Mouse (Mus musculus): ENCODE results near the gene Osbpl10.
"Not testable (repeated sequence)": the region's sequence is repeated elsewhere in the genome, so short reads cannot be mapped to it uniquely, and the experiment has no call there.

The Osbpl10 gene

DNA sequence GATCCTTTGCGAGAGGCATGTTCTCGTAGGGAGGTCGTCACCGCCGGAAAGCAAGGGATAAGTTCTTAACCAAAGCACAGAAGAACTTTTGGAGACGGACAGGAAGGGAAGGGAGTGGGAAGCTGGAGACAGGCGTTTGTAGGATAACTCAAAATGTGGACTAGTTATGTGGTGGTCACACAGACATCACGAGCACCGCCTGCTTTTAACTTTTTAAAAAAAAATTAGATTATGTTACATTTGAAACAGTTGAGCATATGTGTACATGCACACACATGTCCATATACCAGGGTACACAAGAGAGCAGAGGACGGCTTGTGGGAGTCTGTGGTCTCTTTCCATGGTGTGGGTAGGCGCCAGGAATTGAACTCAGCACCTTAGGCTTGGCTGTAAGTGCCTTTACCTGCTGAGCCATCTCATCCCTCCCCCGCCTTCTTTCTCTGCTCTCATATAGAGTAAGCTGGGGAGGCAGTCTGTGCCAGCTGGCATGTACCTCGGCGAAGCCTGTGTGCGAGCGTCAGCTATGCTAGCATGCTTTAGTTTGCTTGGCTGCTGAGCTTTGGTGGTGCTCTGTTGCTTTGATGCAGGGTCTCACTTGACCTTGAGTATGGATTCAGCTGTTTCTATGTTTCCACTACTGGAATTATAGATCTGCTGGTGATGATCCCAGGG is 4.5 kb downstream of the Osbpl10 start, which contains the start of gene Rps27rt:
TSS of gene Rps27rt (minus strand) at position 51 of the 672 bp plus-strand sequence.
- no peak for DNase-seq (ENCODE audit: low spot score)

DNA sequence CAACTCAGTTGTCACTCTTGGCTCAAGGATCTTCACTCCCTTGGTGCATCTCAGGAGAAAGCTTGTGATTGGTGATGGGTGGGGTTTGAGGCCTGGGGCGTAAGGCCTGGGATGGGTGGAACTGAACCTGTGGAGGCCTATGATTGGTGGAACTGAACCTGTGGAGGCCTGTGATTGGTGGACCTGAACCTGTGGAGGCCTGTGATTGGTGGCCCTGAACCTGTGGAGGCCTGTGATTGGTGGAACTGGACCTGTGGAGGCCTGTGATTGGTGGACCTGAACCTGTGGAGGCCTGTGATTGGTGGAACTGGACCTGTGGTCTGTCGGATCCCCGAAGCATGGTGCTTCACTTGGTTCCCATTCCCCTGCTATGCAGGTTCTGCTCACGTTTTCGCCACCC is 7.4 kb downstream of the Osbpl10 start:
- no peak for DNase-seq (ENCODE audit: low spot score)

DNA sequence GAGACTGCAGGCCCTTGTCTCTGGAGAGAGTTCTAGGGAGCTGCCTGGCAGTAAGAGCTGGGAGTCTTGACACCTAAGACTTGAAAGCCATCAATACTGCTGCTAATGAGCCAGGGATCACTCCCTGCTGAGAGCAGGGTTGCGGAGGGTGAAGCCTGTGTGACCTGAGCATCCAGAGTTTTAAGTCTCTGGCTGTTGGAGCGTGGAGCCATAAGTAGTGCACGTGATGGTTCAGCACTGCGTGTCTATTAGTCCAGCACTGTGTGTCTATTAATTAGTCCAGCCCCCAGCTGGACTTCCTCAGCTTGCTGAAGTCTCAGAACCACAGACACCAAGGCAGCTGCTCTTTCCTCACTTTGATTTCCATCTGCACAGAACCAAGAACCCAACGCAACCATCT is 8.0 kb downstream of the Osbpl10 start:
- DNase-seq (ENCODE audit: low spot score), result no peak

DNA sequence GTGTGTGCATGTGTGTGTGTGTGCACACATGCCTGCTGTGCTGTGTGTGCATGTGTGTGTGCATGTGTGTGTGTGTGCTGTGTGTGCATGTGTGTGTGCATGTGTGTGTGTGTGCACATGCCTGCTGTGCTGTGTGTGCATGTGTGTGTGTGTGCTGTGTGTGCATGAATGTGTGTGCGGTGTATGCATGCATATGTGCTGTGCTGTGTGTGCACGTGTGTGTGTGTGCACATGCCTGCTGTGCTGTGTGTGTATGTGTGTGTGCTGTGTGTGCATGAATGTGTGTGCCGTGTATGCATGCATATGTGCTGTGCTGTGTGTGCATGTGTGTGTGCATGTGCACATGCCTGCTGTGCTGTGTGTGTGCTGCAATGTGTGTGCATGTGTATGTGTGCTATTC is 9.7 kb downstream of the Osbpl10 start:
- DNase-seq (ENCODE audit: low spot score), result no peak

DNA sequence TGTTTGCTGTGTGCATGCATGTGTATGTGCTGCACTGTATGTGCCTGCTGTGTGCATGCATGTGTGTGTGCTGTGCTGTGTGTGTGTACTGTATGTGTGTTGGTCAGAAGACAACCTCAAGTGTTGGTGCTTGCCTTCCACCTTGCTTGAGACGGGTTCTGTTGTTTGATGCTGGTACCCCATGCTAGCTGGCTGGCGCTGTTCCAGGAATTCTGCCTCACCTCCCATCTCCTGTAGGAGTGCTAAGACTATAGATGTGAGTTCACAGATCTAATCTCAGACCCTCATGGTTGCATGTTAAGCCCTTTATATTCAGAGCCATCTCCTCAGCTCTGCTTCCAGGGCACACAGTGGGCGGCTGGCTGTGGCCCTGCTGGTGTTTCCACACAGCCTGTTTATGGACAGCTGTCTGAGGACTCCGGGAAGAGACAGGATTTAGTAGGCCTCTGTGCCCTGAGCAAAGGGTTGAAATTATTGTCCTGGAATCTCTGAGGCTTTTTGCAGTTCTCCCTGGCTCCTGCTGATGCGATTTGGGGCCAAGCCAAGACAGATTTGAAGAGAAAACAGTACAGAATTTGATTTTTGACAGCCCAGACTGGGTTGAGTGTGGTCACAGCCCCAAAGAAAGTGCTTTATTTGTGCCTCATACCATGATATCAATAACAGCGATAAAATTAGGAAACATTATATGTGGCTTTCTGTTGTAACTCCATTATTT is 10.4 kb downstream of the Osbpl10 start:
- no peak for DNase-seq (ENCODE audit: low spot score)

DNA sequence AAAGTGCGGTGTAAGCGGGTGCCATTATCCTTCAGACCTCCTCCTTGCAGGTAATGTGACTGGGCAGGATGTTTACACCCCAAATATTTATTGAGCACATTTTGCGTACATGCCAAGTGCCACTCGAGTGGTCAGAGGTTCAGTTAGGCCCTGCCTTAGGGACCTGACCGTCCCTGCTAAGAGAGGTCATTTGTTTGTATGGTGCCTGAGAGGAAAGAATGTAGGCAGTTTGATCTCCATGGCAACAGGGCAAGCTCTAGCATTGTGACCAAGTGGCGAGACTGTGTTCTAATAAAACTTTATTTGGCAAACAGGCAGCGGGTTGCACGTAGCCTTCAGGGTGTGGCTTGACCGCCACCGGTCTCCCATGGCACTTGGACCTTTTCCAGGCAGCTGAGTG is 12.1 kb downstream of the Osbpl10 start:
- no peak for DNase-seq (ENCODE audit: low spot score)

DNA sequence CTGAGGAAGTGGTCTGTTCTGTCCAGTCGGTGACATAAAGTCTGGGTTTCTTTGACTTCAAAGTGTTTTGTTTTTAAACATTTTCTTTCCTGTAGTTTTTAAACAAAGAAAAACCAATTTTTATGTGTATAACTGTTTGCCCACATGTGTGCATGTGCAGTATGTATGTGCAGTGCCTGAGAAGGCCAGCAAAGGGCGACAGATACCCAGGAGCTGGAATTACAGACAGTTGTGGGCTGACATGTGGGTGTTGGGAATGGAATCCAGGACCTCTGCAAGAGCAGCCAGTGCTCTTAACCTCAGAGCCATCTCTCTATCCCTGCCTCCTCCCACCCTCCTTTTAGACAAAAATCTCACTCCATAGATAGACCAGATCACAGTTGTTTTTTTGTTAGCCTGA is 14.2 kb downstream of the Osbpl10 start:
- DNase-seq (ENCODE audit: low spot score), result no peak

DNA sequence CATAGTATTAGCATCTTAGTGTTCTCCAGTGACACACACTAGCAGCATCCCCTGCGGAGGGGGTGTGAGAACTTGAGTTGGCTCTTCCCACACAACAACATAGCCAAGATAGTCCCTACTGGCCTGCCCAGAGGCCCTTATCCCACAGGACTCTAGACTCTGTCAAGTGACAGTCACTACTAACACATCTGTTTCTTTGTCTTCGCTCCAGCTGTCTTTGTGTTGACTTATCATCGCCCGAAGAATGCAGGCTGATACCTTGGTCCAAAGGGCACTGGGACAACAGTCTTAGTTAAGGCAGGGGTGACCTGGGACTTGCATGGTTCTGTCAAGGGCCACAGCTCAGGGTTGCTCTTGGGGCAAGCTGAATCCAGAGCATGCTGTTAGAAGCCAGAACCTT is 16.9 kb downstream of the Osbpl10 start:
- no peak for DNase-seq (ENCODE audit: low spot score)

DNA sequence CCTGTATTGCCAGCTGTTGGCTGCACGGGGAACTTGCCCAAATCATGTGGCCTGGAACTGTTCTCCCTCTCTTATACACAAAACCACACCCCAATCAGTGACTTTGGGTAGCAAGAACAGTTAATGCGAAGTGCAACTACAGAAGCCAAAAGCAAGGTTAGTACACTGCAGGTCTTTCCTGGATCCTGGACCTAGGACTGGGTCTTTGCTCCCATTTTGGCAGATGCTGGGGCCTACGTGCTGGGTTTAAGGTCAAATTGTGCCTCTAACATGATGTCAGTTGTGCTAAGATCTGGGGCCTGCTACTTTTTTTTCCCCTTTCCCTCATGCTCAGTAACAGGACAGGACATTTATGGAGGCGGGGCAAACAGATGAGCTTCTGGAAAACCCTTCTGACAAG is 17.3 kb downstream of the Osbpl10 start:
- DNase-seq (ENCODE audit: low spot score), result no peak

DNA sequence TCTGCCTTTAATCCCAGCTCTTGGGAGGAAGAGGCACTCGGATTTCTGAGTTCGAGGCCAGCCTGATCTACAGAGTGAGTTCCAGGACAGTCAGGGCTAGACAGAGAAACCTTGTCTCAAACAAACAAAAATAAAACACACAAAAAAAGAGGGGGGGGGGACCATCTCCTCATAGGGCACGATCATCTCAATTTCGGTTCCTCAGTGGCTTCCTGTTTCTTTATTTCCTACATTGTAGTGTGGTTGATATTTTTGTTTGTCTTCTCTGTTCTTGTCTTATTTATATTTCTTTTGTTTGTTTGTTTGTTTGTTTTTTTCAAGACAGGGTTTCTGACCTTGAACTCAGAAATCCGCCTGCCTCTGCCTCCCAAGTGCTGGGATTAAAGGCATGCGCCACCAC is 18.1 kb downstream of the Osbpl10 start:
- DNase-seq (ENCODE audit: low spot score), result no peak

DNA sequence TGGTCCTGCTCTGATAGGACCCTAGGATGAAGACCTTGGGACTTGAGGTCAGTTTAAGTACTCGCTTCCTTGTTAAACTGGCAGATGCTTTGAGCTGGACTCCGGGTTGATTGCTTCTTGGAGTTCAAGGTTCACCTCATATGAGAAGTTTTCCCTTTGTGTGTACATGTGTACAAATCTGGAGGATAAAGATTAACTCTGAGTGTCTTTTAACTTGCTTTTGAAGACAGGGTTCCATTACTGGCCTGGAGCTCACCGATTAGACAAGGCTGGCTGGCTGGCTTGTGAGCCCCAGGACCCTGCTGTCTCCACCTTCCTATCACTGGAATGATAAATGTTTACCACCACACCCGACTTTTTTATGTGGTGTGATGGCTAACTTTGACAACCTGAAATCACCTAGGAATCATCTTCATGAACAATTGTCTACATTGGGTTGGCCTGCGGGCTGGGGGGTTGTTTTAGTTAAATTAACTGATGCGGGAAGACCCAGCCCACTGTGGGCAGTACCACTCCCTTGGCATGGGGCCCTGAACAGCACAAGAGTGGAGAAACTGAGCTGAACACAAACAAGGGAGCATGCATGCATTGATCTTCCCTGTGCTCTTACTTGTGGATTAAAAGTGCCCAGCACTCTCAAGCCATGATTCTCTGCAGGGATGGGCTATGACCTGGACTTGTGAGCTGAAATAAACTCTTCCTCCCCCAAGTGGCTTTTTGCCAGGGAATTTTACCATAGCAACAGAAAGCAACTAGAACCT is 20.8 kb downstream of the Osbpl10 start:
- DNase-seq (ENCODE audit: low spot score), result no peak

DNA sequence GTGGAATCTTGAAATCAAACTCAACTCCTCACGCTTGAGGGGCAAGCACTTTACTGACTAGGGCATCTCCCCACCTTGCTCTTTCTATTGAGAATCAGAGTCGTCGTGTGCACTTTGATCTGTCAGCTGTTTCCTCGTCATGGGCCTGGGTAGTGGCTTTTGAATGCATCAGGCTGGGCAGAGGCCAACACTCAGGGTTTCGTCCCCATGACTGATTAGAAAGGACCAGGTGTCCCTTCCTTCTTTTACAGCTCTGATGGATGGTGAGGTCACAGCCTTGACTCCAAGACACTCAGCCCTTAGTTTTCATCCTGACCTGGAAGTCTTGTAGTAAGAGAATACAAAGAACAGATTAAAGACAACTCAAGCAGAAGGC is 21.4 kb downstream of the Osbpl10 start:
- DNase-seq (ENCODE audit: low spot score), result no peak

DNA sequence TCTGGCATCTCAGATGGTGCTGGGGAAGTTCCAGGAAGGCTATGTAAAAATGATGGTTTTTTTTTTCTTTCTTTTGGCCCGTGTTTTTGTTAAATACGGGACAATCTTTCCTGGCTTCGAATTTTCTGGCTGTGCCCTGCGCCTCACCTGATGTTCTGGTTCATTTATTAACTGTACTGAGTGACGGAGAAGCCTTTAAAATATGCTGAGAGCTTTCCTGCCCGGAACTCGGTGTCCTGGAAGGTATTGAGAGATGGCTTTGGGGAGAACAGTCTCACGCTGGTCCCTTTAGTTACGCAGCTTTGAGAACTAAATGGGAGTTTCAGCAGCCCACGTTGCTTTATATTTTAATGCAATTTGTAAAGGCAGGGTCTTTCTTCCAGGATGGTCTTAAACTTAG is 27.1 kb downstream of the Osbpl10 start:
- no peak for DNase-seq (ENCODE audit: low spot score)

DNA sequence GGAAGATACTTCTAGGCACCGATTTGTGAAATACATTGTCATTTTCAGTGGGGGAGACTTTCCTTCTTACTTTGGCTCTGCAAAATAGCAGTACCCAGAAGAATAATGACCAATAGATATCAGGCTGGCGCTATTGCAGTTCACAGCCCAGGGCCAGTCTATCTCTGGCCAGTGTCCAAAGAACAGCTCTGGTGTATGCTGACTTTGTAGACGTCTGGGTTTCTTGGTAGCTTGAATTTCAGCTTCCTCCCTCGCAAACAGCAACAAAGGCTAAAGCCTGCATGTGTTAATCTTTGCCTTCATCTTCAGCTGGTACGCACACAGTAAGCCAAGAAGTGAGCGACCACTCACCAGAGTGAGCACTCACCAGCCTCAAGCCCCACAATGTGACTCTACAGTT is 29.4 kb downstream of the Osbpl10 start:
- DNase-seq (ENCODE audit: low spot score), result no peak

DNA sequence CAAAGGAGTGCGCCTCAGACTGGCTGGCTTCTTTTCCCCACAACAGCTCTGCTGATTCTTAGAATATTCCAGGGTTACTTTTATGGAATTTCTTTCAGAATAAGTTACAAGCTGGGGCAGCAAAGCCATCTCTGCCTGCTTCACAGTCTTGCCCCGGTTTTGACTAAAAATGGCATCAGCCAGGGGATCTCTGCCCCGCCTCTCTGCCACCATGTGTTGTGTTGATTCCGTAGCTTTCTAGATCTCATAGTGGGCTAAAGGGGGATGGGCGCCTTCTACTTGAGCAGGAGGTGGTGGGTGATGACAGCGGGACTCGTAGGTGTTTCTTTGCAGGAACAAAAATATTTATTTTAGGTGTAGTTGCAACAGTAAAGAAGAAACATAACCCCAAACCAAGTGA is 29.8 kb downstream of the Osbpl10 start:
- DNase-seq (ENCODE audit: low spot score), result no peak

DNA sequence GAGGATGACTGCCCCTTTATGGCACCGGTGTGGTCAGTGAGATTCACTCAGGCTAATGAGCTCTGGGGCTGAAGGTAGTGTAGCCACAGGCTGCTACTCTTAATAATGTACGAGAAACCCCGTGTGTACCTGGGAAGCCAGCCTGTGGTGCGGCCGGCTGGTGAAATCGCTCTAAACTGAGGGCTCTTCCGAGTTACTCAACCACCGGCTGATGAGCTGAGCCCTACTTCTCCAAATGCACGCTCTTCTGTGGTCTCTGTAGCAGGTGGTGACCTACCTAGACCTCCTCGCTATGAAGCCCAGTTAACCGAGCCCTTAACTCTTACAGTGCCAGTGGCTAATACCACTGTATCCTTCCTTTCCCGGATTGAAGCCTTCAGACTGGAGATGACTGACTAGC is 34.0 kb downstream of the Osbpl10 start:
- DNase-seq (ENCODE audit: low spot score), result no peak

DNA sequence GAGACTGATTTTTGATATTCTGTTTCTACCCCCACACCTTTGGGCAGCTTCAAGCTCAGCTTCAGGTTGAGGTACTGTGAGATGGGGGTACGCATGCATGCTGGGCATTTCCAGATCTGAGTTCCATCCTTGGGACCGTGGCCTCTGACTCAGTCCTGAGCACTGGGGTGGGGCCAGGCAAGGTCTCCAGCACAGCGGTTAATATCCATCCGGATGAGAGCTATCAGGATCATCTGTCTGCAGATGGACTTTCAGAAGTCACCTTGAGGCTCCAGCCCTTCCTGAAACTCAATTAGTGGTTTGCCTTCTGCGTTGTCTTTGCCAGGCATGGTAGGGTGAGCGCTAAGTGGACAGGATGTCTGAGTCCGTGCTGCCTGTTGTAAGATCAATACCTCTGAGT is 41.8 kb downstream of the Osbpl10 start:
- no peak for DNase-seq (ENCODE audit: low spot score)

DNA sequence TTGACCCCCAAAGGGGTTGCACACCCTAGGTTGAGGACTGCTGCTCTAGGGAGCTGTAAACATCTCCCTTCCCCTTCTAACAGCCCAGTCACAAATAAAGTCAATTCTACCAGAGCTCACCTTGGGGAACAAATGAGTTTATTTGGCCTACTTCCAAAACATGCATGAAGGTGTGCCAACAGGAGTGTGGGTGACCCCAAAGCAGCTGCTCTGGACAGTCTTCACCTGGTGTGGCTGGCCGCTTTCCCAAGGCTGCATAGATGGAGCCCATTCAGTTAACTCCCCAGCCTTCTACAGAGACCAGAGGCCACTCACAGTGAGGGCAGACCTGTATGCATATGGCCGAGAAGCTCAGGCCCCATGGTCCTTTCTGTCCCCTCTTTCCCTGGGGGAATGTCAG is 43.0 kb downstream of the Osbpl10 start:
- DNase-seq (ENCODE audit: low spot score), result no peak

DNA sequence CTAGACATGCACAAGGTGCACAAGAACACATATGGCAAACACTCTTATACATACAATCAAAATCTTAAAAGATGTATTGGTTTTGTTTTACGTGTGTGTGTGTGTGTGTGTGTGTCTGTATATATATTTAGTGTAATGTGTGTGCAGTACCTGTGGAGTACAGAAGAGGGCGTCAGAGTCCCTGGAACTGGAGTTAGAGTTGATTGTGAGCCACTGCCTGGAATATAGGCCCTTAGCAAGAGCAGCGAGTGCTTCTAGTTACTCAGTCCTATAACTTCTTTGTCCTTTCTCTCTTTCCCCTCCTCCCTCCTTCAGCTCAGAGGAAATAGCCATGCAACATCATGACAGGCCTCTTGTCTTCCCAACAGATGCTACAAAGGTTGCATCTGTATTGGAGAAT is 44.8 kb downstream of the Osbpl10 start:
- DNase-seq (ENCODE audit: low spot score), result no peak

DNA sequence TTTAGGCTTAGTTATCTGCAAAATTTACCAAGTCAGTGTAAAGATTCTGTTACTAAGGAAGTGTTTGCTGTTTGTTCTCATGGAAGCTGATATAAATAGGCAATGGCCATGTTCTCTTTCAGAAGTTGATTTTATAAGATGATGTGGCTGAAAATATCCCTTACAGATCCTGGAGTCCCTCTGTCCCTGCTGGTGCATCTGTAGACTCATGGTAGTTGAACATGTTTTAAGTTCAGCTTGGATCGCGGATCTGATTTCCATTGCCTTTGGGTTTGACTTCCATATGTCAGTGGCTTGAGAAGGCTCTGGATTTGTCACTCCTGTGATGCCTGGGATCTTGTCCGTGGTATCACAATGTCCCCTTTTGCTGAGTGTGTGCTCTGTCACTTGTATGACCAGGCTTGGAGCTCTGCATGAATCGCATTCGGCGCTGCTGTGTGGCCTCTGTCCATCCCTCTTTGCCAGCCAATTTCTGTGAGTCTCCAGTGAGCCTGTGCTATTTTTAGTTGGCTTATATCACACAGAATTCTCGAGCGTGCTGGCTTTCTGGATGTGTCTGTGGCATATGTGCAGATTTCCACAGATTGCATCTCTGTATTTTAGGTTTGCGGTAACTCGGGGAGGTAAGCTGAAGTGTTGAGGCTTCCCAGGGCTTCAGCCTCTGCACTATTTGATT is 45.5 kb downstream of the Osbpl10 start:
- no peak for DNase-seq (ENCODE audit: low spot score)

DNA sequence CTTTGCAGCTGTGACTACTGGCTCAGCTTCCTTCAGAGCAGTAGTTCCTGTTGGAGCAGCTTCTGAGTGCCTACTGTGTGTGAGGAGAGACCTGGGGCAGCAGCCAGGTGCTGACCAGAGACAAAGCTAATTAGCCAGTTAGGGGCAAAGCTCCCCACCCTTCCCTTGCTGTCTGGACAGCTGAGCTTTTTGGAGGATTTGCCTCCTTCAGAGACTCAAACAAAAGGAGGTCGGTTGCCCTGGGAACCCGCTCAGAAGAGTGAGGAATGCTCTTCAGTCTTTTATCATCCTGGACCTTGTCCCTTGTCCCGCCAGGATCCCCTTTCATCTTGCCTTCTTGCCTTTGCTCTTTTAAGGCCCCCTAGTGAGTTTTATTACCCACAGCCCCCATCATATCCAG is 50.9 kb downstream of the Osbpl10 start:
- DNase-seq (ENCODE audit: low spot score), result no peak

DNA sequence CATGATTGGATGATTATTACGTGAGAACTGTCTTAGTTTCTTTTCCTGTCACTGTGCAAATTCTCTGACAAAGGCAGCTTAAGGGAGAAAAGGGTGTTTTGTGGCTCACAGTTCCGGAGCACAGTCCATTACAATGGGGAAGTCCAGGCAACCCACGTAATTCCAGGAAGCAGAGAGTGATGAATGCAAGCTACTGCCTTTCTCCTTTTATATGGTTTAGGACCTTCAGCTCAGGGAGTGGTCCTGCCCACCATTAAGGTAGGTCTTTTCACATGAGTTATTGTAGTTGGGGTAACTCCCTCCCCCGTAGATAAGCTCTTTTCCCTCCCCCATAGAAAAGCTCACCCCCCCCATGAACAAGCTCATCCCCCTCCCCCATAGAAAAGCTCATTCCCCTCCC is 52.2 kb downstream of the Osbpl10 start:
- no peak for DNase-seq (ENCODE audit: low spot score)

DNA sequence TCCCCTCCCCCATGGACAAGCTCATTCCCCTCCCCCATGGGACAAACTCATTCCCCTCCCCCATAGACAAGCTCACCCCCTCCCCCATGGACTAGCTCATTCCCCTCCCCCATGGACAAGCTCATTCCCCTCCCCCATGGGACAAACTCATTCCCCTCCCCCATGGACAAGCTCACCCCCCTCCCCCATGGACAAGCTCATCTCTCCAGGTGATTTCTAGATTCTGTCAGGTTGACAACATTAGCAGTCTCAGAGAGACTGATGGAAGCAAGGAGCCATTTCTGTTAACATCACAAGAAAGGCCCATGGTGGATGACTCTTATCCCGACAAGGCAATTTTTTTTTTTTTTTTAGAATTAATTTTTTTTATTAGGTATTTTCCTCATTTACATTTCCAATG is 52.7 kb downstream of the Osbpl10 start:
- not testable (repeated sequence) for DNase-seq (ENCODE audit: low spot score)

Measured in layer of hippocampus, adult 9-10 months (tissue).